Mouse (Mus musculus) heart, embryonic 10.5 days (tissue): ENCODE results near the gene Gm45521. TPM values are rescaled to one million over a fixed set of nuclear protein-coding genes. Genes with fewer than 3 reads are reported as not detected.

Experiments
- DNase-seq: peaks from one replicate; pipeline ENCODE4 v3.0.0-alpha.2; 2017; ENCODE audit warnings: low spot score
- H3K27ac ChIP-seq: fragments of 300-500 bp; sonication (generic); 2 replicates; pipeline ENCODE4 v1.5.1; 2016; ENCODE audit warnings: mild to moderate bottlenecking
- H3K27me3 ChIP-seq: fragments of 300-500 bp; sonication (generic); 2 replicates; pipeline ENCODE4 v1.6.1; 2016; ENCODE audit warnings: mild to moderate bottlenecking; ENCODE audit not compliant: poor library complexity, insufficient read depth, severe bottlenecking
- H3K36me3 ChIP-seq: fragments of 300-500 bp; sonication (generic); 2 replicates; pipeline ENCODE4 v1.6.1; 2016; ENCODE audit warnings: mild to moderate bottlenecking, moderate library complexity
- H3K4me1 ChIP-seq: fragments of 300-500 bp; sonication (generic); 2 replicates; pipeline ENCODE4 v1.6.1; 2016; ENCODE audit warnings: mild to moderate bottlenecking
- H3K4me3 ChIP-seq: fragments of 300-500 bp; sonication (generic); 2 replicates; pipeline ENCODE4 v1.5.1; 2016; ENCODE audit warnings: mild to moderate bottlenecking, moderate library complexity
- H3K9me3 ChIP-seq: fragments of 300-500 bp; sonication (generic); 2 replicates; pipeline ENCODE4 v1.6.1; 2016; ENCODE audit warnings: mild to moderate bottlenecking, moderate library complexity
- whole genome bisulfite sequencing: fragments of 180-500 bp; shearing (Covaris S2); methylation state at CpG from one replicate; pipeline ENCODE4 v1.1.7; 2016; 5-methylcytosine and 5-hydroxymethylcytosine counted together
- polyA plus RNA-seq: library from polyadenylated mRNA; unstranded; fragments of >200 nt; fragmentation: Nextera tagmentation; extraction: Ambion mirVana; gene quantifications from 2 replicates; pipeline ENCODE4 v1.2.1, GENCODE M21; 2016

Gm45521 gene
- polyA plus RNA-seq, 1 experiment from 2014 or later, result 0.20 TPM

GRCm38 (mm10) chr14:7937052-7937630 lies 19.9 kb upstream of the Gm45521 start:
- 29% methylated on average over 17 of the region's 17 CpGs for WGBS

GRCm38 (mm10) chr14:7938809-7939784 lies 18.0 kb upstream of the Gm45521 start:
- no peak for DNase-seq
- H3K4me3 ChIP-seq, result no peak overlapping the region
- peaks cover 56% of the 10 kb centered on the region for H3K36me3 ChIP-seq
- H3K27ac ChIP-seq, result no peak overlapping the region
- H3K27me3 ChIP-seq, result no peaks in the 10 kb centered on the region
- peaks cover 30% of the 10 kb centered on the region for H3K4me1 ChIP-seq
- no peaks in the 10 kb centered on the region for H3K9me3 ChIP-seq
- WGBS, result 88% methylated on average over 19 of the region's 19 CpGs

More at GRCm38 (mm10) chr14:7937052-7937630, 19.9 kb upstream of the Gm45521 start:
- Histone ChIP-seq H3K4me3 (no peak overlapping the region), H3K27me3 (no peaks in the 10 kb centered on the region), H3K9me3 (no peaks in the 10 kb centered on the region), H3K27ac (0 out of 2 replicates have a peak overlapping the region, but pooled peaks have one; percentile 42), H3K4me1 (peaks cover 22% of the 10 kb centered on the region), H3K36me3 (peaks cover 54% of the 10 kb centered on the region)
- DNase-seq, result no peak

- peaks cover 43% of the 10 kb centered on the region for H3K4me1 ChIP-seq
- 54% methylated on average over 5 of the region's 5 CpGs for WGBS
- peaks cover 57% of the 10 kb centered on the region for H3K36me3 ChIP-seq
- no peak for DNase-seq
- no peaks in the 10 kb centered on the region for H3K9me3 ChIP-seq
- no peaks in the 10 kb centered on the region for H3K27me3 ChIP-seq
- H3K4me3 ChIP-seq, result no peak overlapping the region
- peak overlapping the region; percentile 37; the same call in 1 of the 2 replicates for H3K27ac ChIP-seq
Measured at GRCm38 (mm10) chr14:7941413-7941812, 15.7 kb upstream of the Gm45521 start.

GRCm38 (mm10) chr14:7943101-7943800 lies 13.8 kb upstream of the Gm45521 start:
- Histone ChIP-seq H3K27me3 (no peaks in the 10 kb centered on the region), H3K36me3 (peaks cover 57% of the 10 kb centered on the region), H3K4me3 (no peak overlapping the region), H3K9me3 (no peaks in the 10 kb centered on the region), H3K27ac (0 out of 2 replicates have a peak overlapping the region, but pooled peaks have one; percentile 4), H3K4me1 (peaks cover 39% of the 10 kb centered on the region)
- no peak for DNase-seq
- 83% methylated on average over 7 of the region's 7 CpGs for WGBS

GRCm38 (mm10) chr14:7943801-7944135 lies 13.3 kb upstream of the Gm45521 start:
- WGBS, result 78% methylated on average over 3 of the region's 3 CpGs
- H3K27me3 ChIP-seq, result no peaks in the 10 kb centered on the region
- peaks cover 39% of the 10 kb centered on the region for H3K4me1 ChIP-seq
- no peak for DNase-seq
- no peaks in the 10 kb centered on the region for H3K9me3 ChIP-seq
- H3K4me3 ChIP-seq, result no peak overlapping the region
- peak overlapping the region; percentile 57; the same call in 1 of the 2 replicates for H3K27ac ChIP-seq
- peaks cover 62% of the 10 kb centered on the region for H3K36me3 ChIP-seq

- Histone ChIP-seq H3K4me1 (peaks cover 39% of the 10 kb centered on the region), H3K27me3 (no peaks in the 10 kb centered on the region), H3K4me3 (no peak overlapping the region), H3K27ac (peak overlapping the region; percentile 57), H3K9me3 (no peaks in the 10 kb centered on the region), H3K36me3 (peaks cover 63% of the 10 kb centered on the region)
- 59% methylated on average over 8 of the region's 8 CpGs for WGBS
- no peak for DNase-seq
Measured at GRCm38 (mm10) chr14:7944349-7945039, 12.6 kb upstream of the Gm45521 start.

GRCm38 (mm10) chr14:7945261-7945660 lies 11.8 kb upstream of the Gm45521 start:
- no peak for DNase-seq
- 61% methylated on average over 5 of the region's 5 CpGs for WGBS
- H3K36me3 ChIP-seq, result peaks cover 64% of the 10 kb centered on the region

GRCm38 (mm10) chr14:7951234-7951633 lies 5.9 kb upstream of the Gm45521 start:
- H3K27me3 ChIP-seq, result no peaks in the 10 kb centered on the region
- no peak overlapping the region for H3K27ac ChIP-seq
- H3K4me3 ChIP-seq, result no peak overlapping the region
- WGBS, result 88% methylated on average over 9 of the region's 9 CpGs
- no peaks in the 10 kb centered on the region for H3K9me3 ChIP-seq
- DNase-seq, result no peak
- peaks cover 39% of the 10 kb centered on the region for H3K4me1 ChIP-seq
- peaks cover 37% of the 10 kb centered on the region for H3K36me3 ChIP-seq

More at GRCm38 (mm10) chr14:7945261-7945660, 11.8 kb upstream of the Gm45521 start:
- Histone ChIP-seq H3K27ac (peak overlapping the region; percentile 59), H3K27me3 (no peaks in the 10 kb centered on the region), H3K4me3 (no peak overlapping the region), H3K4me1 (peaks cover 39% of the 10 kb centered on the region), H3K9me3 (no peaks in the 10 kb centered on the region)

- H3K36me3 ChIP-seq, result peaks cover 37% of the 10 kb centered on the region
- peak; percentile 92 for DNase-seq
- WGBS, result 7% methylated on average over 12 of the region's 12 CpGs
- no peaks in the 10 kb centered on the region for H3K27me3 ChIP-seq
- peak overlapping the region; percentile 89 for H3K27ac ChIP-seq
- no peaks in the 10 kb centered on the region for H3K9me3 ChIP-seq
- H3K4me1 ChIP-seq, result peaks cover 53% of the 10 kb centered on the region
- H3K4me3 ChIP-seq, result peak overlapping the region; percentile 15; the same call in 1 of the 2 replicates
Measured at GRCm38 (mm10) chr14:7952610-7953254, 4.4 kb upstream of the Gm45521 start.

- H3K36me3 ChIP-seq, result peaks cover 26% of the 10 kb centered on the region
- peak overlapping the region; percentile 89 for H3K27ac ChIP-seq
- H3K4me1 ChIP-seq, result peaks cover 58% of the 10 kb centered on the region
- H3K27me3 ChIP-seq, result no peaks in the 10 kb centered on the region
- no peaks in the 10 kb centered on the region for H3K9me3 ChIP-seq
- H3K4me3 ChIP-seq, result no peak overlapping the region
- DNase-seq, result no peak
- WGBS, result 22% methylated on average over 6 of the region's 6 CpGs
Measured at GRCm38 (mm10) chr14:7954071-7954471, 3.0 kb upstream of the Gm45521 start.

GRCm38 (mm10) chr14:7956427-7956826 lies 661 bp upstream of the Gm45521 start:
- peaks cover 66% of the 10 kb centered on the region for H3K4me1 ChIP-seq
- WGBS, result 70% methylated on average over 10 of the region's 10 CpGs
- no peaks in the 10 kb centered on the region for H3K9me3 ChIP-seq
- DNase-seq, result no peak
- H3K27me3 ChIP-seq, result no peaks in the 10 kb centered on the region
- peak overlapping the region; percentile 18; the same call in 1 of the 2 replicates for H3K27ac ChIP-seq
- H3K36me3 ChIP-seq, result peaks cover 3% of the 10 kb centered on the region; the same call in 1 of the 2 replicates
- no peak overlapping the region for H3K4me3 ChIP-seq

GRCm38 (mm10) chr14:7960616-7961015 lies 3.5 kb downstream of the Gm45521 start:
- 52% methylated on average over 11 of the region's 11 CpGs for WGBS
- Histone ChIP-seq H3K4me1 (peaks cover 31% of the 10 kb centered on the region), H3K9me3 (no peaks in the 10 kb centered on the region), H3K27me3 (no peaks in the 10 kb centered on the region), H3K4me3 (no peak overlapping the region), H3K27ac (no peak overlapping the region), H3K36me3 (no peaks in the 10 kb centered on the region)
- DNase-seq, result no peak
